Mouse (Mus musculus): ENCODE measurements around the gene Gm20388. TPM values are rescaled to one million over a fixed set of nuclear protein-coding genes. Genes with fewer than 3 reads are reported as not detected.

Gene Gm20388
- polyA plus RNA-seq, 1 experiment from 2014 or later, result not detected

GRCm38 (mm10) chr8:120571561-120571960, 660.9 kb downstream of the Gm20388 start:
- H3K27ac ChIP-seq (replicated peaks; ENCODE audit: low read depth, low read length), result no peak overlapping the region
- H3K36me3 ChIP-seq (ENCODE audit: control insufficient read depth, insufficient read depth, low read length), result peaks cover 59% of the 10 kb centered on the region
- peaks cover 13% of the 10 kb centered on the region for H3K4me1 ChIP-seq (ENCODE audit: control insufficient read depth, insufficient read depth, low read length)
- no peak overlapping the region for H3K4me2 ChIP-seq (ENCODE audit: low read depth, severe bottlenecking)
- no peak overlapping the region for H3K4me3 ChIP-seq (ENCODE audit: low read depth, low read length)
- no peaks in the 10 kb centered on the region for H3K9me3 ChIP-seq (ENCODE audit: control insufficient read depth, low read length)
- no peak for ATAC-seq (ENCODE audit: insufficient number of reproducible peaks, low FRiP score, low TSS enrichment, low read depth)
- H3K27me3 ChIP-seq (ENCODE audit: control insufficient read depth, insufficient read depth, low read length), result no peaks in the 10 kb centered on the region
- WGBS, result 83% methylated on average over 8 of the region's 8 CpGs
- DNase-seq (ENCODE audit: low spot score), result no peak
- H3K9ac ChIP-seq (ENCODE audit: low read length), result no peak overlapping the region

- H3K4me3 ChIP-seq (ENCODE audit: low read depth, low read length), result no peak overlapping the region
- no peak overlapping the region for H3K27ac ChIP-seq (replicated peaks; ENCODE audit: low read depth, low read length)
- ATAC-seq (ENCODE audit: insufficient number of reproducible peaks, low FRiP score, low TSS enrichment, low read depth) (no peak), DNase-seq (ENCODE audit: low spot score) (no peak)
- peaks cover 55% of the 10 kb centered on the region for H3K36me3 ChIP-seq (ENCODE audit: control insufficient read depth, insufficient read depth, low read length)
- H3K9me3 ChIP-seq (ENCODE audit: control insufficient read depth, low read length), result no peaks in the 10 kb centered on the region
- H3K4me1 ChIP-seq (ENCODE audit: control insufficient read depth, insufficient read depth, low read length), result peaks cover 13% of the 10 kb centered on the region
- H3K4me2 ChIP-seq (ENCODE audit: low read depth, severe bottlenecking), result no peak overlapping the region
- H3K27me3 ChIP-seq (ENCODE audit: control insufficient read depth, insufficient read depth, low read length), result no peaks in the 10 kb centered on the region
- WGBS, result 88% methylated on average over 21 of the region's 21 CpGs
- no peak overlapping the region for H3K9ac ChIP-seq (ENCODE audit: low read length)
Measured at GRCm38 (mm10) chr8:120572534-120572933, 661.9 kb downstream of the Gm20388 start.

- Histone ChIP-seq H3K36me3 (ENCODE audit: control insufficient read depth, insufficient read depth, low read length) (peaks cover 55% of the 10 kb centered on the region), H3K9me3 (ENCODE audit: control insufficient read depth, low read length) (no peaks in the 10 kb centered on the region), H3K4me3 (ENCODE audit: low read depth, low read length) (no peak overlapping the region), H3K4me2 (ENCODE audit: low read depth, severe bottlenecking) (no peak overlapping the region), H3K27me3 (ENCODE audit: control insufficient read depth, insufficient read depth, low read length) (no peaks in the 10 kb centered on the region), H3K27ac (replicated peaks; ENCODE audit: low read depth, low read length) (no peak overlapping the region), H3K9ac (ENCODE audit: low read length) (no peak overlapping the region), H3K4me1 (ENCODE audit: control insufficient read depth, insufficient read depth, low read length) (peaks cover 13% of the 10 kb centered on the region)
- DNase-seq (ENCODE audit: low spot score) (no peak), ATAC-seq (ENCODE audit: insufficient number of reproducible peaks, low FRiP score, low TSS enrichment, low read depth) (no peak)
- 78% methylated on average over 11 of the region's 11 CpGs for WGBS
Measured at GRCm38 (mm10) chr8:120573866-120574265, 663.2 kb downstream of the Gm20388 start.

GRCm38 (mm10) chr8:120574941-120575340, 664.3 kb downstream of the Gm20388 start:
- Histone ChIP-seq H3K4me2 (ENCODE audit: low read depth, severe bottlenecking) (no peak overlapping the region), H3K27me3 (ENCODE audit: control insufficient read depth, insufficient read depth, low read length) (no peaks in the 10 kb centered on the region), H3K36me3 (ENCODE audit: control insufficient read depth, insufficient read depth, low read length) (peaks cover 57% of the 10 kb centered on the region), H3K27ac (replicated peaks; ENCODE audit: low read depth, low read length) (no peak overlapping the region), H3K9me3 (ENCODE audit: control insufficient read depth, low read length) (no peaks in the 10 kb centered on the region), H3K4me3 (ENCODE audit: low read depth, low read length) (no peak overlapping the region), H3K9ac (ENCODE audit: low read length) (no peak overlapping the region), H3K4me1 (ENCODE audit: control insufficient read depth, insufficient read depth, low read length) (peaks cover 10% of the 10 kb centered on the region)
- 80% methylated on average over 19 of the region's 19 CpGs for WGBS
- DNase-seq (ENCODE audit: low spot score) (no peak), ATAC-seq (ENCODE audit: insufficient number of reproducible peaks, low FRiP score, low TSS enrichment, low read depth) (no peak)

GRCm38 (mm10) chr8:120575801-120576200, 665.2 kb downstream of the Gm20388 start:
- DNase-seq (ENCODE audit: low spot score) (no peak), ATAC-seq (ENCODE audit: insufficient number of reproducible peaks, low FRiP score, low TSS enrichment, low read depth) (no peak)
- Histone ChIP-seq H3K4me3 (ENCODE audit: low read depth, low read length) (no peak overlapping the region), H3K27ac (replicated peaks; ENCODE audit: low read depth, low read length) (no peak overlapping the region), H3K36me3 (ENCODE audit: control insufficient read depth, insufficient read depth, low read length) (peaks cover 59% of the 10 kb centered on the region), H3K9me3 (ENCODE audit: control insufficient read depth, low read length) (no peaks in the 10 kb centered on the region), H3K4me1 (ENCODE audit: control insufficient read depth, insufficient read depth, low read length) (peaks cover 7% of the 10 kb centered on the region; the same call in 1 of the 2 replicates), H3K27me3 (ENCODE audit: control insufficient read depth, insufficient read depth, low read length) (no peaks in the 10 kb centered on the region), H3K4me2 (ENCODE audit: low read depth, severe bottlenecking) (no peak overlapping the region), H3K9ac (ENCODE audit: low read length) (no peak overlapping the region)
- 43% methylated on average over 9 of the region's 9 CpGs for WGBS

- peaks cover 47% of the 10 kb centered on the region for H3K36me3 ChIP-seq (ENCODE audit: control insufficient read depth, insufficient read depth, low read length)
- ATAC-seq (ENCODE audit: insufficient number of reproducible peaks, low FRiP score, low TSS enrichment, low read depth) (no peak), DNase-seq (ENCODE audit: low spot score) (no peak)
- H3K27ac ChIP-seq (replicated peaks; ENCODE audit: low read depth, low read length), result no peak overlapping the region
- H3K4me1 ChIP-seq (ENCODE audit: control insufficient read depth, insufficient read depth, low read length), result peaks cover 7% of the 10 kb centered on the region; the same call in 1 of the 2 replicates
- H3K27me3 ChIP-seq (ENCODE audit: control insufficient read depth, insufficient read depth, low read length), result no peaks in the 10 kb centered on the region
- no peak overlapping the region for H3K4me2 ChIP-seq (ENCODE audit: low read depth, severe bottlenecking)
- no peaks in the 10 kb centered on the region for H3K9me3 ChIP-seq (ENCODE audit: control insufficient read depth, low read length)
- H3K4me3 ChIP-seq (ENCODE audit: low read depth, low read length), result no peak overlapping the region
- H3K9ac ChIP-seq (ENCODE audit: low read length), result no peak overlapping the region
- 95% methylated on average over 17 of the region's 17 CpGs for WGBS
Measured at GRCm38 (mm10) chr8:120577821-120578220, 667.2 kb downstream of the Gm20388 start.

- Histone ChIP-seq H3K4me3 (ENCODE audit: low read depth, low read length) (no peak overlapping the region), H3K4me1 (ENCODE audit: control insufficient read depth, insufficient read depth, low read length) (peaks cover 7% of the 10 kb centered on the region; the same call in 1 of the 2 replicates), H3K27ac (replicated peaks; ENCODE audit: low read depth, low read length) (no peak overlapping the region), H3K9me3 (ENCODE audit: control insufficient read depth, low read length) (no peaks in the 10 kb centered on the region), H3K9ac (ENCODE audit: low read length) (no peak overlapping the region), H3K4me2 (ENCODE audit: low read depth, severe bottlenecking) (no peak overlapping the region), H3K27me3 (ENCODE audit: control insufficient read depth, insufficient read depth, low read length) (no peaks in the 10 kb centered on the region), H3K36me3 (ENCODE audit: control insufficient read depth, insufficient read depth, low read length) (peaks cover 34% of the 10 kb centered on the region)
- DNase-seq (ENCODE audit: low spot score) (no peak), ATAC-seq (ENCODE audit: insufficient number of reproducible peaks, low FRiP score, low TSS enrichment, low read depth) (no peak)
- WGBS, result 91% methylated on average over 8 of the region's 8 CpGs
Measured at GRCm38 (mm10) chr8:120580336-120581000, 669.8 kb downstream of the Gm20388 start.

GRCm38 (mm10) chr8:120581329-120581728, 670.7 kb downstream of the Gm20388 start:
- Histone ChIP-seq H3K4me3 (ENCODE audit: low read depth, low read length) (no peak overlapping the region), H3K36me3 (ENCODE audit: control insufficient read depth, insufficient read depth, low read length) (peaks cover 34% of the 10 kb centered on the region), H3K4me1 (ENCODE audit: control insufficient read depth, insufficient read depth, low read length) (no peaks in the 10 kb centered on the region), H3K9me3 (ENCODE audit: control insufficient read depth, low read length) (no peaks in the 10 kb centered on the region), H3K27me3 (ENCODE audit: control insufficient read depth, insufficient read depth, low read length) (no peaks in the 10 kb centered on the region), H3K27ac (replicated peaks; ENCODE audit: low read depth, low read length) (no peak overlapping the region), H3K4me2 (ENCODE audit: low read depth, severe bottlenecking) (no peak overlapping the region), H3K9ac (ENCODE audit: low read length) (no peak overlapping the region)
- WGBS, result 93% methylated on average over 12 of the region's 12 CpGs
- ATAC-seq (ENCODE audit: insufficient number of reproducible peaks, low FRiP score, low TSS enrichment, low read depth) (no peak), DNase-seq (ENCODE audit: low spot score) (no peak)

GRCm38 (mm10) chr8:120581811-120582210, 671.2 kb downstream of the Gm20388 start:
- Histone ChIP-seq H3K36me3 (ENCODE audit: control insufficient read depth, insufficient read depth, low read length) (peaks cover 34% of the 10 kb centered on the region), H3K4me2 (ENCODE audit: low read depth, severe bottlenecking) (no peak overlapping the region), H3K9me3 (ENCODE audit: control insufficient read depth, low read length) (no peaks in the 10 kb centered on the region), H3K4me3 (ENCODE audit: low read depth, low read length) (no peak overlapping the region), H3K4me1 (ENCODE audit: control insufficient read depth, insufficient read depth, low read length) (no peaks in the 10 kb centered on the region), H3K27me3 (ENCODE audit: control insufficient read depth, insufficient read depth, low read length) (no peaks in the 10 kb centered on the region), H3K9ac (ENCODE audit: low read length) (no peak overlapping the region), H3K27ac (replicated peaks; ENCODE audit: low read depth, low read length) (no peak overlapping the region)
- DNase-seq (ENCODE audit: low spot score) (no peak), ATAC-seq (ENCODE audit: insufficient number of reproducible peaks, low FRiP score, low TSS enrichment, low read depth) (no peak)
- 92% methylated on average over 8 of the region's 8 CpGs for WGBS
